Mouse (Mus musculus): ENCODE results near the gene Slc29a2. TPM values are rescaled to one million over a fixed set of nuclear protein-coding genes. Genes with fewer than 3 reads are reported as not detected.

The Slc29a2 gene
- polyA plus RNA-seq, 1 experiment from 2014 or later: 4.7 TPM

DNA sequence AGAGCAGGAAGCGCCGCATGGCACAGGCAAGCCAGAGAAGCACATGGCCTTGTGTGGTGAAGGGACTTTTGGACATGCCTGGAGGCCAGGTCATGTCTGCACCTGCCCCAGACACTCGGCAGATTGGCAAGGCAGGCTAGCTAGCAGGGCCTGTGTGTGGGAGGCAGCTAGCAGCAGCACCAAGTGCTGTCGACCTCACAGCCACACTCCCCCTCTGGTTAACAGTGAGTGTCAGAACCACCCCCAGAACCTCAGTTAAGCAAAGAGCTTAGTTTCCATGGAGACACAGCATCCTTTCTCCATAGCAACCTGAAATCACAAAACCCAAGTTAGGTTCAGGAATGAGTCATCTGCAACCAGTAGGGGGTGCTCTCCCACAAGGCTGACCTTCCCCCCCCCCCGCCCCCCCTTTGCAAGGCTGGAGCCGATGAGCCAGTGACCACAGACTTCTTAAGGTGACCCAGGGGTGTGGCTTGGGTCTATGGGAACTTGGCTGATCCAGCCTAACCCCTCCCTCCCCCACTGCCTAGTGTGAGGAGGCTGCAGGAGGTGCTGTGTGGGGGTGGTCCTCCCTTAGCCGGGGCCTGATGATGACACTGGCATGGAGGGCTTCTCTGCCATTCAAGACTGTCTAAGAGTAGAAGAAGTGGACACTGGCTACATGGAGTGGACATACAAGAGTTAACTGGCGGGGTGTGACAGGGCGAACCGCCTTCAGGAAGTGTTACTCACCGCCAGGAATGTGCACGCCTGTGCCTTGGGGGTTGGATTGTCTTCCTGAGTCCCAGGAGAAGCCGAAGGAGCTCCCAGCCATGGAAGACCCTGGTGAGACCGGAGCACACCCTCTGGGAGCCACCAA is 26.6 kb downstream of the Slc29a2 start, which contains the start of gene Rin1:
Rin1 (plus strand) TSS at position 435 of the 859 bp plus-strand sequence.
- H3K27ac ChIP-seq (ENCODE audit: low read length): no peak within 1 kb of the TSS
- peaks cover 7% of the 10 kb centered on the region; the same call in 1 of the 2 replicates for H3K36me3 ChIP-seq (ENCODE audit: control insufficient read depth, insufficient read depth, low read length)
- no peaks in the 10 kb centered on the region for H3K9me3 ChIP-seq (ENCODE audit: control insufficient read depth, low read depth, low read length)
- H3K4me1 ChIP-seq (ENCODE audit: control insufficient read depth, insufficient read depth, low read length): peaks cover 10% of the 10 kb centered on the region; the same call in 1 of the 2 replicates
- H3K4me3 ChIP-seq (ENCODE audit: low read depth, low read length): peak within 1 kb of the TSS; percentile 24
- 15% methylated on average over 14 of the region's 14 CpGs for WGBS
- H3K9ac ChIP-seq (replicated peaks; ENCODE audit: low read depth, low read length): no peak within 1 kb of the TSS; the same call in 1 of the 2 replicates
- peak within 1 kb of the TSS; percentile 49 for H3K4me2 ChIP-seq (replicated peaks; ENCODE audit: low read depth, low read length)
- peak; percentile 61 for ATAC-seq (ENCODE audit: insufficient number of reproducible peaks, insufficient read depth, low FRiP score, low read depth)
- 0 out of 2 replicates have a peak, but pooled peaks cover 8% of the 10 kb centered on the region for H3K27me3 ChIP-seq (ENCODE audit: control insufficient read depth, insufficient read depth, low read length)

GRCm38 (mm10) chr19:5051031-5051430 is 27.4 kb downstream of the Slc29a2 start:
- WGBS: 8% methylated on average over 17 of the region's 17 CpGs
- no peak overlapping the region for H3K27ac ChIP-seq (ENCODE audit: low read length)
- peak; percentile 43 for ATAC-seq (ENCODE audit: insufficient number of reproducible peaks, insufficient read depth, low FRiP score, low read depth)

GRCm38 (mm10) chr19:5051515-5051914 is 27.9 kb downstream of the Slc29a2 start:
- Histone ChIP-seq H3K9ac (replicated peaks; ENCODE audit: low read depth, low read length) (no peak overlapping the region), H3K27ac (ENCODE audit: low read length) (no peak overlapping the region), H3K36me3 (ENCODE audit: control insufficient read depth, insufficient read depth, low read length) (peaks cover 5% of the 10 kb centered on the region; the same call in 1 of the 2 replicates), H3K4me2 (replicated peaks; ENCODE audit: low read depth, low read length) (peak overlapping the region; percentile 49), H3K27me3 (ENCODE audit: control insufficient read depth, insufficient read depth, low read length) (0 out of 2 replicates have a peak, but pooled peaks cover 8% of the 10 kb centered on the region), H3K4me3 (ENCODE audit: low read depth, low read length) (peak overlapping the region; percentile 24; the same call in 1 of the 2 replicates), H3K9me3 (ENCODE audit: control insufficient read depth, low read depth, low read length) (no peaks in the 10 kb centered on the region), H3K4me1 (ENCODE audit: control insufficient read depth, insufficient read depth, low read length) (peaks cover 10% of the 10 kb centered on the region; the same call in 1 of the 2 replicates)
- ATAC-seq (ENCODE audit: insufficient number of reproducible peaks, insufficient read depth, low FRiP score, low read depth): no peak
- 58% methylated on average over 3 of the region's 3 CpGs for WGBS

More at GRCm38 (mm10) chr19:5051031-5051430, 27.4 kb downstream of the Slc29a2 start:
- Histone ChIP-seq H3K36me3 (ENCODE audit: control insufficient read depth, insufficient read depth, low read length) (peaks cover 7% of the 10 kb centered on the region; the same call in 1 of the 2 replicates), H3K4me3 (ENCODE audit: low read depth, low read length) (peak overlapping the region; percentile 24), H3K27me3 (ENCODE audit: control insufficient read depth, insufficient read depth, low read length) (0 out of 2 replicates have a peak, but pooled peaks cover 8% of the 10 kb centered on the region), H3K9ac (replicated peaks; ENCODE audit: low read depth, low read length) (no peak overlapping the region; the same call in 1 of the 2 replicates), H3K4me1 (ENCODE audit: control insufficient read depth, insufficient read depth, low read length) (peaks cover 10% of the 10 kb centered on the region; the same call in 1 of the 2 replicates), H3K4me2 (replicated peaks; ENCODE audit: low read depth, low read length) (peak overlapping the region; percentile 49), H3K9me3 (ENCODE audit: control insufficient read depth, low read depth, low read length) (no peaks in the 10 kb centered on the region)

GRCm38 (mm10) chr19:5052166-5052822 is 28.6 kb downstream of the Slc29a2 start:
- Histone ChIP-seq H3K27ac (ENCODE audit: low read length) (no peak overlapping the region), H3K27me3 (ENCODE audit: control insufficient read depth, insufficient read depth, low read length) (0 out of 2 replicates have a peak, but pooled peaks cover 8% of the 10 kb centered on the region), H3K36me3 (ENCODE audit: control insufficient read depth, insufficient read depth, low read length) (peaks cover 4% of the 10 kb centered on the region; the same call in 1 of the 2 replicates), H3K4me2 (replicated peaks; ENCODE audit: low read depth, low read length) (no peak overlapping the region), H3K9ac (replicated peaks; ENCODE audit: low read depth, low read length) (no peak overlapping the region), H3K4me1 (ENCODE audit: control insufficient read depth, insufficient read depth, low read length) (peaks cover 12% of the 10 kb centered on the region; the same call in 1 of the 2 replicates), H3K9me3 (ENCODE audit: control insufficient read depth, low read depth, low read length) (no peaks in the 10 kb centered on the region), H3K4me3 (ENCODE audit: low read depth, low read length) (no peak overlapping the region)
- no peak for ATAC-seq (ENCODE audit: insufficient number of reproducible peaks, insufficient read depth, low FRiP score, low read depth)
- WGBS: 46% methylated on average over 25 of the region's 25 CpGs

GRCm38 (mm10) chr19:5052853-5053252 is 29.2 kb downstream of the Slc29a2 start:
- Histone ChIP-seq H3K36me3 (ENCODE audit: control insufficient read depth, insufficient read depth, low read length) (0 out of 2 replicates have a peak, but pooled peaks cover 3% of the 10 kb centered on the region), H3K4me3 (ENCODE audit: low read depth, low read length) (no peak overlapping the region), H3K9me3 (ENCODE audit: control insufficient read depth, low read depth, low read length) (no peaks in the 10 kb centered on the region), H3K27ac (ENCODE audit: low read length) (no peak overlapping the region), H3K27me3 (ENCODE audit: control insufficient read depth, insufficient read depth, low read length) (0 out of 2 replicates have a peak, but pooled peaks cover 8% of the 10 kb centered on the region), H3K4me1 (ENCODE audit: control insufficient read depth, insufficient read depth, low read length) (peaks cover 12% of the 10 kb centered on the region; the same call in 1 of the 2 replicates), H3K9ac (replicated peaks; ENCODE audit: low read depth, low read length) (no peak overlapping the region), H3K4me2 (replicated peaks; ENCODE audit: low read depth, low read length) (no peak overlapping the region)
- ATAC-seq (ENCODE audit: insufficient number of reproducible peaks, insufficient read depth, low FRiP score, low read depth): no peak
- WGBS: 69% methylated on average over 17 of the region's 17 CpGs

GRCm38 (mm10) chr19:5053909-5054308 is 30.2 kb downstream of the Slc29a2 start:
- H3K27ac ChIP-seq (ENCODE audit: low read length): no peak overlapping the region
- peaks cover 18% of the 10 kb centered on the region for H3K4me1 ChIP-seq (ENCODE audit: control insufficient read depth, insufficient read depth, low read length)
- H3K4me2 ChIP-seq (replicated peaks; ENCODE audit: low read depth, low read length): no peak overlapping the region
- no peak for ATAC-seq (ENCODE audit: insufficient number of reproducible peaks, insufficient read depth, low FRiP score, low read depth)
- H3K9ac ChIP-seq (replicated peaks; ENCODE audit: low read depth, low read length): no peak overlapping the region
- H3K27me3 ChIP-seq (ENCODE audit: control insufficient read depth, insufficient read depth, low read length): 0 out of 2 replicates have a peak, but pooled peaks cover 8% of the 10 kb centered on the region
- no peak overlapping the region for H3K4me3 ChIP-seq (ENCODE audit: low read depth, low read length)
- WGBS: 22% methylated on average over 9 of the region's 9 CpGs
- H3K36me3 ChIP-seq (ENCODE audit: control insufficient read depth, insufficient read depth, low read length): no peaks in the 10 kb centered on the region
- no peaks in the 10 kb centered on the region for H3K9me3 ChIP-seq (ENCODE audit: control insufficient read depth, low read depth, low read length)

GRCm38 (mm10) chr19:5056251-5056650 is 32.6 kb downstream of the Slc29a2 start:
- ATAC-seq (ENCODE audit: insufficient number of reproducible peaks, insufficient read depth, low FRiP score, low read depth): peak; percentile 38; the same call in 1 of the 2 replicates
- no peak overlapping the region for H3K9ac ChIP-seq (replicated peaks; ENCODE audit: low read depth, low read length)

More at GRCm38 (mm10) chr19:5056251-5056650, 32.6 kb downstream of the Slc29a2 start:
- no peak overlapping the region for H3K27ac ChIP-seq (ENCODE audit: low read length)
- H3K4me1 ChIP-seq (ENCODE audit: control insufficient read depth, insufficient read depth, low read length): peaks cover 31% of the 10 kb centered on the region
- H3K27me3 ChIP-seq (ENCODE audit: control insufficient read depth, insufficient read depth, low read length): 0 out of 2 replicates have a peak, but pooled peaks cover 8% of the 10 kb centered on the region
- H3K4me3 ChIP-seq (ENCODE audit: low read depth, low read length): no peak overlapping the region
- 6% methylated on average over 6 of the region's 6 CpGs for WGBS
- no peaks in the 10 kb centered on the region for H3K36me3 ChIP-seq (ENCODE audit: control insufficient read depth, insufficient read depth, low read length)
- no peak overlapping the region for H3K4me2 ChIP-seq (replicated peaks; ENCODE audit: low read depth, low read length)
- H3K9me3 ChIP-seq (ENCODE audit: control insufficient read depth, low read depth, low read length): no peaks in the 10 kb centered on the region
